Mouse (Mus musculus) liver, embryonic 13.5 days (tissue): ENCODE measurements around the gene Mgat4a. TPM values are rescaled to one million over a fixed set of nuclear protein-coding genes. Genes with fewer than 3 reads are reported as not detected.

Experiments
- ATAC-seq: fragments of 200-750 bp; cut with Nextera tagmentation; 2 replicates; pipeline ENCODE4 v1.8.0; 2017; ENCODE audit warnings: low read depth, mild to moderate bottlenecking, moderate number of reproducible peaks, moderate library complexity
- DNase-seq: peaks from one replicate; pipeline ENCODE4 v3.0.0; 2022
- H3K27ac ChIP-seq: fragments of 300-500 bp; sonication (generic); 2 replicates; pipeline ENCODE4 v1.5.1; 2015; ENCODE audit warnings: moderate library complexity, mild to moderate bottlenecking, inconsistent platforms
- H3K27me3 ChIP-seq: fragments of 300-500 bp; sonication (generic); 2 replicates; pipeline ENCODE4 v1.6.1; 2015; ENCODE audit warnings: mild to moderate bottlenecking, inconsistent platforms
- H3K36me3 ChIP-seq: fragments of 300-500 bp; sonication (generic); 2 replicates; pipeline ENCODE4 v1.6.1; 2015; ENCODE audit warnings: mild to moderate bottlenecking, inconsistent platforms
- H3K4me1 ChIP-seq: fragments of 300-500 bp; sonication (generic); replicated peaks from 2 replicates; pipeline ENCODE4 v1.6.1; 2015; ENCODE audit warnings: inconsistent platforms
- H3K4me2 ChIP-seq: fragments of 300-500 bp; sonication (generic); 2 replicates; pipeline ENCODE4 v1.6.1; 2015; ENCODE audit warnings: inconsistent platforms, mild to moderate bottlenecking, moderate library complexity
- H3K4me3 ChIP-seq: fragments of 300-500 bp; sonication (generic); replicated peaks from 2 replicates; pipeline ENCODE4 v1.5.1; 2015; ENCODE audit warnings: mild to moderate bottlenecking, inconsistent platforms
- H3K9ac ChIP-seq: fragments of 300-500 bp; sonication (generic); 2 replicates; pipeline ENCODE4 v1.6.1; 2015; ENCODE audit warnings: mild to moderate bottlenecking, inconsistent platforms
- H3K9me3 ChIP-seq: fragments of 300-500 bp; sonication (generic); replicated peaks from 2 replicates; pipeline ENCODE4 v1.6.1; 2016; ENCODE audit warnings: inconsistent platforms
- WGBS: fragments of 180-500 bp; shearing (Covaris S2); methylation state at CpG from one replicate; pipeline ENCODE4 v1.1.7; 2015; ENCODE audit not compliant: insufficient replicate concordance; 5-methylcytosine and 5-hydroxymethylcytosine counted together
- polyA plus RNA-seq: library from polyadenylated mRNA; unstranded; fragments of >200 nt; fragmentation: Nextera tagmentation; extraction: Ambion mirVana; gene quantifications from 2 replicates; pipeline ENCODE4 v1.2.1, GENCODE M21; 2015

The Mgat4a gene
- polyA plus RNA-seq, 1 experiment from 2014 or later: 1.0 TPM

DNA sequence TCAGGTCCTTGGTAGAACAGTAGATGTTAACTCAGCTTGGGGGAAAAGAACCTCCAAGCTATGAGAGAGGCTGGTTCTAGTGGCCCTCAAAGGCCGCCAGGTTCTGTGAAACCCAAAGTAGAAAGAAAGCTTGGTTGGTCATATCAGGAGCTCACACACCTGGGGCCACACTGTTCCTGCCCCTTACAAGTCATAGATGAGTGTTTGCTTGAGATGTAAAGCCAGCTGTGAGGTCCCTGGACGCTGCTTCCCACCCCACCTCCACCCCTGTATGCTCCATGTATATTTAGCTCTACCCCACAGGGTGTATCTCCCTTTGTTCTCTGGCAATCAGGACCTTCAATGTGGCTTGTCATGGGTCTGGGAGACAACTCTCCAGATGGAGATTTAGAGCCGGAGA is 132.1 kb downstream of the Mgat4a start:
- H3K27ac ChIP-seq: no peak overlapping the region
- ATAC-seq (no peak), DNase-seq (no peak)
- H3K9me3 ChIP-seq: no peaks in the 10 kb centered on the region
- no peak overlapping the region for H3K4me2 ChIP-seq
- 61% methylated on average over 3 of the region's 3 CpGs for WGBS
- 0 out of 2 replicates have a peak, but pooled peaks cover 3% of the 10 kb centered on the region for H3K4me1 ChIP-seq
- no peak overlapping the region for H3K4me3 ChIP-seq
- H3K27me3 ChIP-seq: no peaks in the 10 kb centered on the region
- H3K9ac ChIP-seq: no peak overlapping the region
- H3K36me3 ChIP-seq: no peaks in the 10 kb centered on the region

DNA sequence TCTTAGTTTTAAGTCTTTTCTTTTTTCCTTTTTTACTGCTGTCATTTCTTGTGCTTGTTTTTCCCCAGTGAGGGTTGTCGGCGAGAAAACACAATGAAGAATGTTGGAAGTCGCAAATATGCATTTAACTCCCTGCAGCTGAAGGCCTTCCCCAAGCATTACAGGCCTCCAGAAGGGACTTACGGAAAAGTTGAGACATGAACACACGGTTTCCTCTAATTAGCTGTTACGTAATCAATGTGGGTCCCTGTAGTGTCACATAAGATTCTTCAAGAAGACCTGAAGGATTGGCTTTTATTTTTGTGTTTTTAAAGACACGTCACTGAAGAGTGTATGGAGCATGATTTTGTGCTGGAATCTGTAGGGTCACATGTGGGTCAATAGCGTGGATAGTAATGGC is 132.8 kb downstream of the Mgat4a start:
- 68% methylated on average over 8 of the region's 8 CpGs for WGBS
- Histone ChIP-seq H3K36me3 (no peaks in the 10 kb centered on the region), H3K27ac (no peak overlapping the region), H3K9ac (no peak overlapping the region), H3K4me2 (no peak overlapping the region), H3K9me3 (no peaks in the 10 kb centered on the region), H3K4me1 (0 out of 2 replicates have a peak, but pooled peaks cover 3% of the 10 kb centered on the region), H3K4me3 (no peak overlapping the region), H3K27me3 (no peaks in the 10 kb centered on the region)
- no peak for ATAC-seq
- DNase-seq: no peak

DNA sequence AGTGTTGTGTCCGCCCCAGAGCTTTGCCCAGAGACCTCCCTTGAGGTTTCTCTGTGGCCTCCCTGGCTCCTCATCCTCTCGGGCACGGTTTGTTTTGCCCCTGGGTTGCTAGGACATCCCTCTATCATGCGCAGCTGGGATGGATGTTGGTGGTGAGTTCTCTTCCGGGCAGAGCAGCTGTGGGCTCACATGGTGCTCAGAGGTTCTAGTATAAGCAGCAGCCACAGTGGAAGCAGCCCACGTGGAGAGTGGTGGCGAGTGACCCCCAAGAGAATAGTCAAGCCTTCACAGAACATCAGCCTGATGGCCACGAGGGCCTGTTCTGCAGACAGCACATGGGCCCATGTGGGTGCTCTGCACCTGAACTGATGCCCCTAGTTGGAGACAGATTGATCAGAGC is 133.6 kb downstream of the Mgat4a start:
- Histone ChIP-seq H3K9ac (no peak overlapping the region), H3K27ac (no peak overlapping the region), H3K4me1 (0 out of 2 replicates have a peak, but pooled peaks cover 3% of the 10 kb centered on the region), H3K9me3 (no peaks in the 10 kb centered on the region), H3K36me3 (no peaks in the 10 kb centered on the region), H3K27me3 (no peaks in the 10 kb centered on the region), H3K4me2 (no peak overlapping the region), H3K4me3 (no peak overlapping the region)
- no peak for DNase-seq
- WGBS: 65% methylated on average over 8 of the region's 8 CpGs
- ATAC-seq: no peak

DNA sequence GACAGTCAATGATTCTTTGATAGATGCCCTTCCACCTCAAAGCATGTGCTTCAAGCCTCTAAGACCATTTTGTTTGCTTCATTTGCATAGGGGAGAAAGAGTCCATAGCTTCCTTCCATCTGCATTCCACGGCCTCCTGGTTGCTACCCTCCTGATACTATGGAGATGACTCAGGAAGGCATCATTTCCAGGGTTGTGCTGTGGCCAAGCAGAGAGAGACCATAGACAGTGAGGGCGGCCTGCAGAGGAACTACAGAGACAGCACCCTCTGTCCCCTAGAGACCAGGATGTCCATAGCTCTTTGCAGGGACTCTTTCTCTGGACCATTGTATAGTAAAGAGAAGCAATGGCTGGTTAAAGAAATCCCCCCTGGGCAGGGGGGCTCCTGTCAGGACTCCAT is 135.7 kb downstream of the Mgat4a start:
- Histone ChIP-seq H3K36me3 (no peaks in the 10 kb centered on the region), H3K9me3 (no peaks in the 10 kb centered on the region), H3K4me2 (no peak overlapping the region), H3K4me1 (0 out of 2 replicates have a peak, but pooled peaks cover 3% of the 10 kb centered on the region), H3K27ac (no peak overlapping the region), H3K4me3 (no peak overlapping the region), H3K9ac (no peak overlapping the region), H3K27me3 (no peaks in the 10 kb centered on the region)
- 50% methylated on average over 2 of the region's 2 CpGs for WGBS
- ATAC-seq (no peak), DNase-seq (no peak)

GRCm38 (mm10) chr1:37401687-37402086 is 139.1 kb downstream of the Mgat4a start:
- H3K4me2 ChIP-seq: no peak overlapping the region
- H3K36me3 ChIP-seq: no peaks in the 10 kb centered on the region
- WGBS: 44% methylated on average over 4 of the region's 4 CpGs
- DNase-seq: peak; percentile 30
- H3K4me3 ChIP-seq: no peak overlapping the region
- no peak overlapping the region for H3K27ac ChIP-seq
- no peaks in the 10 kb centered on the region for H3K4me1 ChIP-seq
- H3K9me3 ChIP-seq: no peaks in the 10 kb centered on the region
- no peaks in the 10 kb centered on the region for H3K27me3 ChIP-seq
- no peak overlapping the region for H3K9ac ChIP-seq
- no peak for ATAC-seq

GRCm38 (mm10) chr1:37399734-37400133 is 141.1 kb downstream of the Mgat4a start:
- DNase-seq: no peak
- Histone ChIP-seq H3K4me2 (no peak overlapping the region), H3K9me3 (no peaks in the 10 kb centered on the region), H3K27ac (no peak overlapping the region), H3K4me3 (no peak overlapping the region), H3K9ac (no peak overlapping the region), H3K36me3 (no peaks in the 10 kb centered on the region), H3K27me3 (no peaks in the 10 kb centered on the region), H3K4me1 (no peaks in the 10 kb centered on the region)
- 74% methylated on average over 8 of the region's 8 CpGs for WGBS
- ATAC-seq: no peak

- Histone ChIP-seq H3K9ac (no peak overlapping the region), H3K4me2 (no peak overlapping the region), H3K36me3 (no peaks in the 10 kb centered on the region), H3K27ac (no peak overlapping the region), H3K4me1 (no peaks in the 10 kb centered on the region), H3K4me3 (no peak overlapping the region), H3K9me3 (no peaks in the 10 kb centered on the region), H3K27me3 (no peaks in the 10 kb centered on the region)
- WGBS: 73% methylated on average over 3 of the region's 3 CpGs
- no peak for ATAC-seq
- no peak for DNase-seq
Observed at GRCm38 (mm10) chr1:37398961-37399360, 141.9 kb downstream of the Mgat4a start.

GRCm38 (mm10) chr1:37396481-37396880 is 144.3 kb downstream of the Mgat4a start:
- ATAC-seq (no peak), DNase-seq (no peak)
- H3K9ac ChIP-seq: no peak overlapping the region
- H3K4me1 ChIP-seq: no peaks in the 10 kb centered on the region
- H3K36me3 ChIP-seq: no peaks in the 10 kb centered on the region
- WGBS: 52% methylated on average over 1 of the region's 1 CpGs
- H3K27ac ChIP-seq: no peak overlapping the region
- H3K27me3 ChIP-seq: no peaks in the 10 kb centered on the region
- H3K4me3 ChIP-seq: no peak overlapping the region
- H3K4me2 ChIP-seq: no peak overlapping the region
- no peaks in the 10 kb centered on the region for H3K9me3 ChIP-seq

DNA sequence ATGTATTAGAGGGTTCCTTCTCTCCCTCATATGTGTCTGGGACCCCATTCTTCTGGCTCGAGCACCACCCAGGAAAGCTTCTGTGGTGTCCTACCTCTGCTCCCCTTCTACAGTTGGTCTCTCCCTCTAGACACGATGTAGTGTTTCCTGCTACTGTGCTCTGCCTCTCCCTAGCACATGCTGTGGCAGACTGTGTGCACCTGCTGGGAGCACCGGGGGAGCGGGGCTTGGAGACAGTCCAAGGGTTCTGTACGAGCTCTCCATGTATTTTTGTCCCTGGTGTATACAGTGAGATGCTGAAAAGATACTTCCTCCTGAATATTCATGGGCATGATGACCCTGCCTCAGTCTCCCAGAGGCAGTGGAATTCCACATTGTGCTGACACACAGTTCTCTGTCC is 147.6 kb downstream of the Mgat4a start:
- no peak overlapping the region for H3K27ac ChIP-seq
- ATAC-seq (no peak), DNase-seq (no peak)
- H3K4me1 ChIP-seq: no peaks in the 10 kb centered on the region
- WGBS: 71% methylated on average over 5 of the region's 5 CpGs
- H3K9me3 ChIP-seq: no peaks in the 10 kb centered on the region
- H3K4me2 ChIP-seq: no peak overlapping the region
- no peaks in the 10 kb centered on the region for H3K27me3 ChIP-seq
- H3K4me3 ChIP-seq: no peak overlapping the region
- no peak overlapping the region for H3K9ac ChIP-seq
- H3K36me3 ChIP-seq: no peaks in the 10 kb centered on the region

Other genes with a start within 250 kb of the Mgat4a start
- 3.0 and 3.1 TPM in 2 replicates for gene Inpp4a, start 241.2 kb downstream of the Mgat4a start, polyA plus RNA-seq
- 36.8 and 45.2 TPM in 2 replicates for gene Coa5, start 110.9 kb downstream of the Mgat4a start, polyA plus RNA-seq
- gene Unc50, start 110.9 kb downstream of the Mgat4a start, polyA plus RNA-seq: 86.7 and 87.2 TPM in 2 replicates
- 0.09 and 0.13 TPM in 2 replicates for gene 2010300C02Rik, start 179.1 kb upstream of the Mgat4a start, polyA plus RNA-seq